Mouse (Mus musculus): Measurements from ENCODE around the gene Tmem252.
A peak's percentile ranks its signal among the peaks of the same experiment; 100 is the strongest.

Gene Tmem252

DNA sequence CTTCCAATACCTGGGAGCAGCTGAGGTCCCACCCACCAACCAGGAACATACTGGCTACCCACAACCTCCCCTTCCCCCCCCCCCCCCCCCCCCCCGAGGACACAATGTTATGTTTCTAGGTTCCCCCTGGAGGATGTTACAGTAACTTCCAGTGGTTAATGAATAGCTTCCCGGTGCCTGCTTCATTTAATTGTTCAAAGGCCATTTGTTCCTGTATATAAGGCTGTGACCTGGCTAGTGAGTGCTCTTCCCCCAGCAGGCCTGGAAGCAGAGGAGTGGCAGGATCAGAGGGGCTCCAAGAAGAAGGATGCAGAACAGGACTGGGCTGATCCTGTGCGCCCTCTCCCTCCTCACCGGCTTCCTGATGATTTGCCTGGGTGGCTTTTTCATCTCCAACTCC lies at the start of gene Tmem252:
TSS of gene Tmem252 (plus strand) at position 247 of the 400 bp plus-strand sequence.
- no peak for DNase-seq (ENCODE audit: low read depth)

DNA sequence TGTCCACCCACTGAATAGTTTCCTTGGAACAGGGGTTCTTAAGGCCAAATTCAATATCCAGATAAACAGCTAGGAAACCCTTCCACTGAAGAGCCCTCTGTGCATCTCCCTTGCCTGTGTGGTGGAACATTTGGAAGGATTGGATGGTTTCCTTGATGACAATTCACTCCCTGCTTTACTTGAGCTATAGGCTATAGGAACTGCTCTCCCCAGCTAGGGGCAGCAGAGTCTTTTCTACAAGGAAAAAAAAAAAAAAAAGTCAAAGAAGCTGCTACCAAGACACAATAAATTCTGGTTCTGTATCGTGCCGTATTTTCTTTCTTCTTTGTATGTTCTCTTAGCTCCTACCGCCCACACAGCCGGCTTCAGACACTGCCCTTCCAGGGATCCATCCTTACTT lies 45.8 kb upstream of the Tmem252 start:
- no peak for DNase-seq (ENCODE audit: low read depth)

DNA sequence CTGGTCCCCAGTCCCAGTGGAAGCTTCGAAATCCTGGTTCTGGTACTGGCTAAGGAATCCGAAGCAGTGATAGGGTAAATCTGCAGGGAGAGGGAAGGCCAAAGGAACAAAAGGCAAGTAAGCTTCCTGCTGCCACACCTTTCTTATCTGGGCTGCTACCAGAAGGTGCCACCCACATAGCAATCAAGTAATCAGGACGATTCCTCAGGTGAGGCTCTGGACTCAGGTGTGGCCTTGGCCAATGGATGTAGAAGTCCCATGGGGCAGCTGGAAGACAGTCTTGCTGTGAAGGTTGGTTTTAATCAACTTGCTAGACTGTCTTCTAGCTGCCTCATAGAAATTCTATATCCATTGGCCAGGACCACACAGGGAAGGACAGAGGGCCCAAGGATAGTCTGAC lies 40.8 kb upstream of the Tmem252 start:
- no peak for DNase-seq (ENCODE audit: low read depth)

DNA sequence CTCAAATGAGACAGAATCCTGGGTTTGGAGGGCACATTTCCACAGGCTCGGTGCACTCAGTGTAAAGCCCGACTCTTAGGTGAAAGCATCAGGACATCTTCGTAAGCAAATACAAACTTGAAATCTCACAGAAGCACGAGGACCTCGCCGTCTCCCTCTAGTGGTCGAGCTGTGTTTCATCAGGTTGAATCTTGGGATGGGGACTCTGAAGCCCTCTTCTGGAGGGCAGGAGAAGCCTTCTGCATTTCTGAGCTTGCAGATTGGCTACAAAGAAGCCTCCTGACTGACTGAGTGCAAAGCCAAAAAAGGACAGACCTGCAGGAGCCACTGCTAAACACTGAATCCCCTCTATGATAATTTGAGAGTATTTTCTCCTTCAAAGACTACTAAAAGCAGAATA lies 39.2 kb upstream of the Tmem252 start:
- peak; percentile 86 for DNase-seq (ENCODE audit: low read depth)

DNA sequence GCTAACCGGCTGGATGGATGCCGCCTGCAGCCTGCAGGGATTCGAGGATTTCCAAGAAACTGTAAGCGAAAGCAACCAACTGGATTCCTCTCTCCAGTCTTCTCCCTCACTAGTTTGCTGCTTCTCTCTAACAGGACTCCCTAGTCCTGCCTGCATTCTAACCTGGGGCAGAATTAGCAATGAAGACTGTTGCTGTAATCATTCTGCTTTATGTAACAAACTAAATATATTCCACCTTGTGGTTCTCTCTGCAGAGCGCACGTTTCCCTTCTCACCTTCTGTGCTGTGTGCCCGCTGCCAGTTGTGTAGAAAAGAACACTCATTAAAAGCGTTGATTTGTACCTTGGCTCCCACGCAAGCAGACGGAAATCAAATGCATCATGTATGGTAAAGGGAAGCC lies 37.2 kb upstream of the Tmem252 start:
- DNase-seq (ENCODE audit: low read depth): no peak

DNA sequence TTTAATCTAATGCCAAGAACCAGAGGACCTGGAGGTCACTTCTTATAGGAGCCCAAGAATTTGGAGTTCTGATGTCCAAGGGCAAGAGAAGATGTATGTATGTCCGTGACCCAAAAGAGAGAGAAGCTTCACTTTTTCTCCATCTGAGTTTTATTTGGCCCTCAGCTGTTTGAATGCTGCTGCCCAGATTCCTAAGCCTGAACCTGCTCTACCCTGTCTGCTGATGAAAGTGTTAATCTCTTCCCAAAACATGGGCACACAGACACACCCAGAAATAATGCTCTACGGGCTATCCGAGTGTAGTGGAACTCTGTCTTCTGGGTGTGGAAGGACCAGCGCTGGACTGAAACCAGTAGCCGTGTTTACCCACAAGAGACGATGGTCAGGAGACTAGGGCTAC lies 35.8 kb upstream of the Tmem252 start:
- no peak for DNase-seq (ENCODE audit: low read depth)

DNA sequence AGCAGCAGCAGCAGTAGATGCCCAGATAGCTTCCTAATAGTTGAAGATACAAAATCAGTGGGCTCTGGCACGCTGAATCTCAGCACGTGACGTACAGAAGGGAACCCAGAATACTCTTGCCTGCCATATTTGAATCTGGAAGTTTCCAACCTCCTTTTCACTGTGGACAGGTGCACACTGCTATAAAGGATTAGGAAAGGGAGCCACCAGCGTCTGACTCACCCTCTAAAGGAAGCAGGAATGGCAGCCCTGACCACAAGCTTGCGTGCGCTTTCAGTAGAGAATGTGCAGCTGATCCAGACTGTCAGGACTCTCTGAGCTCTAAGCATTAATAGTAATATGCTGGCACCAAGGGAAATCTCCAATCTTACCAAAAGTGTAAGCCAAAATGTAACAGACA lies 32.8 kb upstream of the Tmem252 start:
- DNase-seq (ENCODE audit: low read depth): no peak

DNA sequence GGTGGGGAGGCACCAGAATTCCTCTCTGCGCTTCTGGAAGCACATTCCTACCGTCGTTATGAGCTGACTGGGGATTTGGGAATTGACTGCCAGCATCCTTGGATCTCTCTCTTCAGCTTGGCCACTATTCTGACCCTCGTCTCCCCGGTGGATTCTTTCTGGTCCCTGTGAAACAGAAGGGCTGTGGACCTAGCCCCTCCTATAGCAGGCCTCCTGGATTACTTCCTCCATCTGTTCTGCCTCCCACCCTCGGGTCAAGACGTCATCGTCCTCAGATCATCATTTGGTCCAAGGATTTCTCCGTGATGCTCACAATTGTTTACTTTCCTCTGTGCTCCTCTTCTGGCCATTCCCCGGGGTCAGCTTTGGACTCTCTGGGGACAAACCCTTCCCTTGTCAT lies 28.8 kb upstream of the Tmem252 start:
- no peak for DNase-seq (ENCODE audit: low read depth)

DNA sequence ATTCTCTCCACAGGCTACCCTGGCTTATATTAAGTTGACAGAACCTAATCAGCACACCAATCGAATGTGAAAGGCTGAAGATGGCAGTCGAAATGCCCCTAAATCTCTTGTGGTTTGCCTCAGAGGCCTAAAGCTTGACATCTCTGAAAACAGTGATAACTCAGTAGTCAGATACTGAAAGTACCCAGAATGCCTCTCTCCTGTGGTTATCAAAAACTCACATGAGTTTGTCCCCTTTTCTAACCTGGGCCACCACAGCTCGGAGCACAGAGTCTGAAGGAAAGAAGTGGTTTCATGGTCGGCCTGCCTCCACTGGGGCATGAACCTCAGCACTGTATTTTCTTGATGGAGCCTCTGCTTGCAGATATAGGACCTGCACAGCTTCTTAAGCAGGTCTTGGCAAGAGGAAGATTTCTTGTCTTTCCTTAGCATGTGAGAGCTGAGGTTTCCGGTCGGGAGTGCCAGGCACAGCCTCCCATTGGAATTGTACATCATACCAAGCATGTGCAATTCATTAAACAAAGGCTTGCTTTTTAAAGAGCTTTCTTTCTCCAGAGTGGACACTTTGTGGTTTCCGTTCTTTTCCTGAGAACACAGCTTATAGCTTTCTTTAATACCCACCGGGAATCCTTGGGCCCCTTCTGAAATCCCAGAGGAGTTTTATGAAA lies 27.5 kb upstream of the Tmem252 start:
- no peak for DNase-seq (ENCODE audit: low read depth)

DNA sequence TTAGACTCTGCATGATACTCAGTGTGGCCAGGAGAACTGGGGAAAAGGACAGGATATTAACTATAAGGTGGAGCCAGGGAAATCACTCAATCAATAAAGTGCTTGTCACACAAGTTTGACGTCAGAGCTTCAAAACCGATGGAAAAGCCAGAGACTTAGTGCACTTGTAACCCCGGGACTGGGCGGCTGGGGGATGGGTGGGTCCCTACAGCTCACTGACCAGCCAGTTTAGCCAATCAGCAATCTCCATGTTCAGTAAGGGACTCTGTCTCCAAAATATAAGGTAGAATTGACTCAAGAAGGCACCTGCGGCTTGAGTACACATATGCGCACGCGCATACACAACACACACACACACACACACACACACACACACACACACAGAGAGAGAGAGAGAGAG lies 25.8 kb upstream of the Tmem252 start:
- no peak for DNase-seq (ENCODE audit: low read depth)

DNA sequence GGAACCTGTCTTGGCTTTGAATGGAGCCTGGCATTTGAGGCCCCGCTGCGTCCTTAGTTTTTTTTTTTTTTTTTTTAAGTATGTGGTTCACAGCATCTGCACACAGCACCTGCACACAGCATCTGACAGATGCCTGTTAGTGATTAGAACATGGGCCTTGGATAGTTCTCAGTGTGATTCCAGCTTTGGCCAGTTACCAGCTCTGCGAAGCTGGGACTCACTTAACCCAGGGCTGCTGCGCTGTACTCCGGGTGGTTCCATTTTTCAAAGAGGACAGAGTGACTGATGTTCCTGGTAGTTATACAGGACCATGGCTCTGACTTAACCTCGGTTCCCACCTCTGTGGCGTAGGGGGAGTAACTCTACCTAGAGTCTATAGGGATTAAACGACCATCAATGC lies 23.4 kb upstream of the Tmem252 start:
- no peak for DNase-seq (ENCODE audit: low read depth)

DNA sequence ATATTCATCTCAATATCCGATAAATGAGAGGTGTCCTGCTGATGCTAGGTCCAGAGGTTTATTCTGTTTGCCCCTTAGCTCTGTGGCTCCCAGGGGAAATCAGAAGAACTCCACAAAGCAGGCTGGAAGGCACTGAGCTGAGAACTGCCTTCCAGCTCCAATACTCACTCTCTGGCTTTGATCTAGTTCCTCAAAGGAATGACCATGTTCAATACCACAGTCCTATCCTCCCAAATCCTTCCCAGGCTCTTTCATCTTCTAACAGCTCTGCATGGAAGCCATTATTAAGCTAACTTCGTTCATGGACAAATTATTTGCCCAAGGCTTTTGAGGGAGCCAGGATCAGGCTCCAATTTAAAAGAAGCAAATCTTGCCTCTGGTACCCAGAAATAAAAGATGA lies 22.2 kb upstream of the Tmem252 start:
- no peak for DNase-seq (ENCODE audit: low read depth)

DNA sequence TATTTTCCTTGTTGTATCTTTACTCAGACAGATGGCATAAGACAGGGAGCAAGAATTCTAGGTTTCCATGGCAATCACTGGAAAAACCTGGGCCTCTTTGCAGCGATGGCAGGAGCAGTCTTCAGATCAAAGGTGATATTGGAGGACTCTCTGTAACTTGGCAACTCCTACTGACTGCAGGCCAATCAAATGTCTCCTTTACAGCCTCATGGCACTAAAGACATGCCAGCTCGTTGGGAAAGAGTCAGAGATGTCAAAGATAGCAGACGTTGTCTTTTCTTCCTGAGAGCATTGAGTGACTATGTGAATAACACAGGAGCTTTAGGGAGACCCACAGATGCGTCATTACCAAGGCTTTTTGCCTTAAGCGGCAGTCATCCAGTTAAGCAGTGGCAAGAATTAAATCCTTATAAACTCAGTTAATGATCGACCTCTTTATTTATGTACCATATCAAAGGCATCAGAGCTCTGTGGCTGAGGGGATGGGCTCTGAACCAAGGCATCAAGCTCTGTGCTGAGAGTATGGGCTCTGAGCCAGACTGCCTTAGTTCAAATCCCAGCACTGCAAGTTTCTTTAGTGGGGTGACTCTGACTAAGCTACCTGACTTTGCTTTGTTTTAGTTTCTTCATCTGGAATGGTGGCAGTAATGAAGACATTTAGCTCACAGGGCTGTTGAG lies 21.3 kb upstream of the Tmem252 start:
- DNase-seq (ENCODE audit: low read depth): no peak

DNA sequence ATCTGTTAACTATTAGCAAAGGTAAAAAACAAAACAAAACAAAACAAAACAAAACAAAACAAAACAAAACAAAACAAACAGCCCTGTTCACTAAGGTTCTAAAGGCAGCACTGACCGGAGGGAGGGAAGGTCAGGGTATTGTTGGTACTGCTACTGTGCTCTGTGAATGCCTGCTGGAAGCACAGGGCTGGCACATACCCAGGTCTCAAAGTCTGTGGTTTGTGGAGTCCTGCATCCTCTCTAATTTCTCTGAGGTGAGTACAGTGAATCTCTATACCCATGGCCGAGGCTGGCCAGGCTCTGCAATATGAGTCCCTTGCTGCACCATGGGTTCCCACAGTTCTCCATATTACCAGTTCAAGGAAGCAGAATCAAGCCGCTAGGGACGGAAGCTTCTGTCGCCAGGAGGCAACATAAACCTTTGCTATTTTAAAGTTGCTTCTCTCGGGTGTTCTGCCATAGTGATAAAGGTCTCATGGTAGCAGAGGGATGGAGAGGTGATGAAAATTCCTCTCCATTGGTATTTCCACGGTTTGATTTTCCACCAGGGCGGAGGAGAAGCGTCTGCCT lies 20.5 kb upstream of the Tmem252 start:
- DNase-seq (ENCODE audit: low read depth): no peak

DNA sequence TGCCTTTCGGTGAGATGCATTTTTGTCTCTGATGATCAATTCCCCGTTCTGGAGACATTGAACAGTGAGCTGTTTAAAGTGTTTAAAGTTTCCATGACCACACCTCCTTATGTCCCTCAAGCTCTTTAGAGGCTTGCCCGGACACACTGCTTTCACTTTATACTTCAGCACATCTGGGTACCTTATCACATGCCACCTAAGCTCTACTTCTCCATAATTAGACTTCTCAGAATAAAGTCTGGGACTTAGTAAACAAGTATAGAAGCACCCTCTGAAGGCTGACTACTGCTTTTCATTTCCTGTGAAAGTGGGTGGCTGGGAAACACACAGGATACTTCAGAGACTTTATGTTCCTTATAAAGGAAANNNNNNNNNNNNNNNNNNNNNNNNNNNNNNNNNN lies 16.8 kb upstream of the Tmem252 start:
- no peak for DNase-seq (ENCODE audit: low read depth)

DNA sequence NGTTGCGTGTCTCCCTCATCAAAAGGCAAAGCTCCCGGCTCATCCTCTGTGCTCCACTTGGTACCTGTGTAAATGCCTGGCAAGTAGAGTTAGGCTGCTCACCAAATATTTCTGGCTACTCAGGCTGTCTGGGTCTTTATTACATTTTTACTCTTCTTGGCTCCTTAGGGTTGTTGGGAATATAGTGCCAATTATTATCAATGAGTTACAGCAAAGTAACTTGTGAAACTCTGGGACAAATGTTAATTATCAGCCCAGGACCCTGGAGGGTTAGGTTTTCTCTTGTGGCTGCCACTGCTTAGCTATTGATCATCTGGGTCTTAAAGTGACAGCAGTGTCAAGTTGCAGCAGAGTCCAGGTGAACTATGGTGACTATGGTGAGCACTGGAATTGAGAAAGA lies 11.5 kb upstream of the Tmem252 start:
- no peak for DNase-seq (ENCODE audit: low read depth)

DNA sequence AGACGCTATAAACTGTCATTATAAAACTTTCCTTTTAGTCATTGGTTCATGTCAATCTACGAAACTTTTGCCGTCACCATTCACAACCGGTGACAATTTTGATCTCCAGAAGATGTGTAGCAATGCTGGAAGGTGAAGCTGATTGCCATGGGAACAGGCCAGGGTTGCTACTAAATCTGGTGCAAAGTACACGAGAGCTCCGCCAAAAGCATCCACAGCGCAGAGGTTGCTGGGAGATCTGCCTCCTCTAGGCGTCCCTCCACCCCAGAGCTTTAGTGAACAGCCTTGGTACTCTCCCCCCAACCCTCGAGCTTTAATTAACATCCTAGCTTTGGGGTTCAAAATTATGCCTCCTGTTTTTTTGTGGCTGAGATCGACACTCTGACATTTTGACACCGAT lies 8.0 kb upstream of the Tmem252 start:
- DNase-seq (ENCODE audit: low read depth): no peak

DNA sequence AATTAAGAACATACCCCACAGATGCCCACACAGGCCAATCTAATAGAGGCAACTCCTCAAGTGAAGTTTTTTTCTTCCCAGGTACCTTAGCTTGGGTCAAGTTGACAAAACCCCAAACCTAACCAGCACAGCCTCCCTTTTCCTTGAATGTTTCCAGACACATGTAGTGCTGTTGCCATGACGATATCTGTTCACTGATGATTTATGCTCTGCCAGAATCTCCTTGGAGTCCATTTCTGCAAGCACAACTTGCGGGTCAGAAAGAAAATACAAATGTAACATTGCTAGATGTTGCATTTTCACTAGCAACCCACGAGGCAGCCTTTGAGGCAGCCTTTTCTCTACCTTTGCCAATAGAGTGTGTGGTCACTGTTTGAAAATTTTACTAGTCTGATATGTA lies 6.3 kb upstream of the Tmem252 start:
- DNase-seq (ENCODE audit: low read depth): no peak

DNA sequence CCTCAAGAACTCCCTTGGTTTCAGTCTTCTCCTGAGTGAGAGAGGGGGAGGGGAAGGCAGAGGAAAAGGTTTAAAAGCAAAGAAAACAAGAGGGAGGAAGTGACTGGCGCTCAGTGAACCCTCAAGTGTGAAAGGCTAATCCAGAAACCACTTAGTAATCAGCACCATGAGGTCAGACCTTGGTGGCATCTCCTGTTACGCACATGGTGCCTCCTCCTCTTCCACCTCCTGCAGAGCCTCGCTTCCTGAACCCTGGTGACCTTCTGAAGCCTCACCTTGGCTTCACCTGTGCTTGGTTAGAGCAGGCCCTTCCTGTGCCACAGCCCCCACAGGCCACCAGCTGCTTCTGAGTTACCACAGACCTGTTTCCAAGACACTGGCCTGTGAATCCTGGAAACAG lies 2.2 kb upstream of the Tmem252 start:
- DNase-seq (ENCODE audit: low read depth): peak; percentile 30

DNA sequence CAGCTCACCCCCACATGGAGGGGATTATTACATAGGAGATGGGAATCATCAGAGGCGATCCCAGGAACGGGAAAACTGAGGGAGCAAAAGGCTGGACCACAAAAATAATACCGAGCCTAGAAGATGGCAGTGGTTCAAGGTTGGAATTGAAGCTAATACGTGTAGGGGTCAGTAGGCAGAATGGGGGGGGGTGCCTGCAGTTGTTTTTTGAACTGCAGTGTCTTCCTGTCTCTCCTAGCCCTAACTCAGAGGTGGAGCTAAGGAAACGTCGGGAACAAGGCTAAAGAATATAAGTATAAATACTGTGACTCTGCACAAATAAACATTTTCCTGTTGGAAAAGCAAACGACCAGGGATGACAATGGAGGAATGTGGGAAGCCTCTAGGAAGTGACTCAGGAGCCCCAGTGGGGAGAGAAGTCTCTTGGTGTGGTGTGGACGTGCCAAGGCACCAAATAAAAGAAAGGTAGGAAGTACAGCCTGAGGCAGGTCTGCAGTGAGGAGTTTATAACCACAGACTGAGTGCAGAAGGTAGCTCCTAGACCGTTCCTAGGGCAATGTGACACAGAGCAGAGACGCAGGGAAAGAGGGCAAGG lies 1.3 kb upstream of the Tmem252 start:
- DNase-seq (ENCODE audit: low read depth): no peak

DNA sequence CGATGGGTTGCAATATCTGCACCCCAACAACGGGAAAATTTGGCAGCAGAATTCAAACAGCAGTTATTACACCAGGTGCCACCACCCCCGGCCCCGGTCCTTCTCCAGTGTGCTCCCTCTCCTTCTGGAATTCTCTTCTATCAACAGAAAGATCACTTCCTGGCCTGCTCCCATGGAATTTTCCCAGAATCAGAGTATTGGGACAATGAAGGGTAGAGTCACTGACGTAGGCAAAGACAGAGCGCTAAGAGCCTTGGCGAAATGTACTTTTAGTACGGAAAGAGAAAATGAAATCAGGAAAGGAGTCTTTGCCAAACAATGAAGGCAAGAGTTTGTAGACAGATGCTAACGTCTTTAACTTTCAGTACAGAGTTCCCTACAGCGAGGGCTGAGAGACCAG lies 477 bp upstream of the Tmem252 start:
- DNase-seq (ENCODE audit: low read depth): no peak

DNA sequence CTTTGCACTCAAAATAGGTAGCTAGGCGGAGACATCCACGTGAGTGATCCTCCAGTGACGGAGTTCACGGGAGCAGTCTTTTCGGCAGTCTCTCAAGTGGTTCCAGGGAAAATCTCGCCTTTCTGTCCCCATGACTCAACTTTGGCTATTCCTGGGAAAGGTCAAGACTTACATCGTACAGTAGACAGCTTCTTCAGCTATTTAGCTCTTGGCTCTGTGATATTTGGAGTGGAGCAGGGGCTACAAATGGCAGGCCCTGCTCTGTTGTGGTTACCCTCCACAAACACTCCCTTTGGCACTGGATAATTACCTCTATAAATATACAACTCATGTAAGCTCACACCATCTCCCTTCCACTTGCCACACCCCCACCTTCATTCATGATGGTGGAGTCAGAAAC lies 2.6 kb downstream of the Tmem252 start:
- DNase-seq (ENCODE audit: low read depth): no peak

DNA sequence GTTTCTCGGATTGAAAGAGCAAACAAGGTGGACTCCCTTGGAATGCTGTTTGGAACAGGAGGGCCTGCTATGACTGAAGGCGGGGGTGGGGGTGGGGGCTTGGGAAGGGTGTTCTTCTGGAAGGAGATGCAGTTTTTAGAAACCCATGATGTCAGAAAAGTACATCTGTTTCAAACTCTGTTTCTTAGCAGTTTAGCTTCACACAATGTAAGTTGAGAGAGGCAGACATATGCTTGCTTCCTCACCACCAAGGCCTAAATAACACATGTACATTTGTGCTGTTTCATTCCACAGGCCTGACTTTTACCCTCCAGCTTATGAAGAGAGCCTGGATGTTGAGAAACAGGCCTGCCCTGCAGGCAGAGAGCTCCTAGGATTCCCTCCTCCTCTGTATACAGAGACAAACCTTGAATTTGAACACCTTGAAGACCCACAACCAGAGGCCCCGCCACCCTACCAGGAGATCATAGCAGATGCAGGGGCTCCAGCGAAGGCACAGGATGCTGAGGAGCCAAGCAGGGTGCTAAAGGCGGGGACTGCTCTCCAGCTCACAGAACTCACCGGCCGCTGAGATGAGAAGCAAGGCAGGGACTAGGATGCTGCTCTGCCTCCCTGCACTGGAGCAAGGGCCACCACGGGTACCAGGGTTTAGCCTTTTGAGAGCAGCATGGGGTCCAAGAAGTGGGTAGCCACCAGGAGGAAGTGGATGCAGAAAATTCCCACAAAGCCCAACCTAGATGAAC lies 3.6 kb downstream of the Tmem252 start:
- DNase-seq (ENCODE audit: low read depth): no peak
